Mouse (Mus musculus) midbrain, embryonic 16.5 days (tissue): Measurements from ENCODE around the gene Zfp106. TPM values are rescaled to one million over a fixed set of nuclear protein-coding genes. Genes with fewer than 3 reads are reported as not detected.

Experiments
- ATAC-seq: fragments of 200-750 bp; cut with Nextera tagmentation; 2 replicates; pipeline ENCODE4 v1.8.0; 2017; ENCODE audit warnings: moderate TSS enrichment
- H3K27ac ChIP-seq: fragments of 300-500 bp; sonication (generic); 2 replicates; pipeline ENCODE4 v1.5.1; 2014; ENCODE audit warnings: mild to moderate bottlenecking, low read length, mixed read lengths
- H3K27me3 ChIP-seq: fragments of 300-500 bp; sonication (generic); 2 replicates; pipeline ENCODE4 v1.6.1; 2014; ENCODE audit warnings: low read depth, low read length, mixed read lengths; ENCODE audit not compliant: control insufficient read depth, insufficient read depth
- H3K36me3 ChIP-seq: fragments of 300-500 bp; sonication (generic); 2 replicates; pipeline ENCODE4 v1.6.1; 2014; ENCODE audit warnings: mild to moderate bottlenecking, low read length, moderate library complexity, mixed read lengths; ENCODE audit not compliant: control insufficient read depth, insufficient read depth
- H3K4me1 ChIP-seq: fragments of 300-500 bp; sonication (generic); 2 replicates; pipeline ENCODE4 v1.6.1; 2014; ENCODE audit warnings: mild to moderate bottlenecking, low read length, mixed read lengths; ENCODE audit not compliant: control insufficient read depth, insufficient read depth
- H3K4me2 ChIP-seq: fragments of 300-500 bp; sonication (generic); 2 replicates; pipeline ENCODE4 v1.6.1; 2014; ENCODE audit warnings: mild to moderate bottlenecking, low read length, mixed read lengths
- H3K4me3 ChIP-seq: fragments of 300-500 bp; sonication (generic); 2 replicates; pipeline ENCODE4 v1.5.1; 2014; ENCODE audit warnings: low read depth, mild to moderate bottlenecking, low read length, moderate library complexity, mixed read lengths
- H3K9ac ChIP-seq: fragments of 300-500 bp; sonication (generic); 2 replicates; pipeline ENCODE4 v1.6.1; 2014; ENCODE audit warnings: low read depth, low read length, mixed read lengths
- H3K9me3 ChIP-seq: fragments of 300-500 bp; sonication (generic); replicated peaks from 2 replicates; pipeline ENCODE4 v1.6.1; 2014; ENCODE audit warnings: mild to moderate bottlenecking, low read length, mixed read lengths; ENCODE audit not compliant: control insufficient read depth, poor library complexity, severe bottlenecking
- WGBS: fragments of 180-500 bp; shearing (Covaris S2); extraction: QIAGEN DNeasy Blood & Tissue Kit; methylation state at CpG from one replicate; pipeline ENCODE4 v1.1.7; 2014; 5-methylcytosine and 5-hydroxymethylcytosine counted together
- polyA plus RNA-seq: library from polyadenylated mRNA; unstranded; fragments of >200 nt; fragmentation: Nextera tagmentation; extraction: Ambion mirVana; gene quantifications from 2 replicates; pipeline ENCODE4 v1.2.1, GENCODE M21; 2015

Zfp106 gene
- polyA plus RNA-seq, 1 experiment from 2014 or later: 33.7 TPM

DNA sequence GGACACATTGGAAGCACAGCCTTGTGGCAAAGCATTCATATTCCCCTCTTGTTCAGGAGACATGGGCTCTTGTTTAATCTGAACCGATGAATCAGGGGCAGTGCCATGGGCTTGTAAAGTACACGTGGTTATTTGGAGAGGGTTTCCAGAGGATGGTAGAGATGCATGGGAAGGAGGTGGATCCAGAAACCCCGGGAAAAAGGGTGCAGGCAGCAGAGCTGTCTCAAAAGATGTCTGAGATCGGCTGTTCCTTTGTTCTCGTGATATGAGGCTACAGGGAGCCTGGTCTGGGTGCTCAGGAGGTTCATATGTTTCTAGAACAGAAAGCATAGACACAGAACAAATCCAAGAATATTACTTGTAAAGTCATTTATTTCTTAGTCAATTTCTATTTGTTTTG is 36.9 kb downstream of the Zfp106 start:
- H3K9me3 ChIP-seq: no peaks in the 10 kb centered on the region
- H3K36me3 ChIP-seq: peaks cover 38% of the 10 kb centered on the region
- H3K4me3 ChIP-seq: no peak overlapping the region
- 89% methylated on average over 5 of the region's 5 CpGs for WGBS
- no peak overlapping the region for H3K9ac ChIP-seq
- no peaks in the 10 kb centered on the region for H3K4me1 ChIP-seq
- no peak overlapping the region for H3K4me2 ChIP-seq
- no peaks in the 10 kb centered on the region for H3K27me3 ChIP-seq
- ATAC-seq: no peak
- no peak overlapping the region for H3K27ac ChIP-seq

GRCm38 (mm10) chr2:120518547-120519210 is 45.0 kb downstream of the Zfp106 start:
- Histone ChIP-seq H3K27ac (no peak overlapping the region), H3K4me2 (no peak overlapping the region), H3K4me1 (no peaks in the 10 kb centered on the region), H3K4me3 (no peak overlapping the region), H3K9ac (no peak overlapping the region), H3K27me3 (no peaks in the 10 kb centered on the region), H3K9me3 (no peaks in the 10 kb centered on the region), H3K36me3 (peaks cover 54% of the 10 kb centered on the region)
- 93% methylated on average over 5 of the region's 5 CpGs for WGBS
- ATAC-seq: no peak

GRCm38 (mm10) chr2:120514181-120514580 is 49.5 kb downstream of the Zfp106 start:
- H3K27ac ChIP-seq: no peak overlapping the region
- H3K27me3 ChIP-seq: no peaks in the 10 kb centered on the region
- no peak for ATAC-seq
- H3K4me1 ChIP-seq: no peaks in the 10 kb centered on the region
- H3K4me2 ChIP-seq: no peak overlapping the region
- no peak overlapping the region for H3K4me3 ChIP-seq
- H3K36me3 ChIP-seq: peaks cover 56% of the 10 kb centered on the region
- H3K9me3 ChIP-seq: no peaks in the 10 kb centered on the region
- no peak overlapping the region for H3K9ac ChIP-seq
- WGBS: 95% methylated on average over 4 of the region's 4 CpGs

- H3K36me3 ChIP-seq: peaks cover 14% of the 10 kb centered on the region
- H3K9me3 ChIP-seq: no peaks in the 10 kb centered on the region
- H3K9ac ChIP-seq: no peak overlapping the region
- no peaks in the 10 kb centered on the region for H3K27me3 ChIP-seq
- H3K4me1 ChIP-seq: no peaks in the 10 kb centered on the region
- H3K27ac ChIP-seq: no peak overlapping the region
- no peak overlapping the region for H3K4me2 ChIP-seq
- no peak for ATAC-seq
- 79% methylated on average over 5 of the region's 5 CpGs for WGBS
- no peak overlapping the region for H3K4me3 ChIP-seq
These were observed 59.7 kb downstream of the Zfp106 start for GRCm38 (mm10) chr2:120503992-120504391.

DNA sequence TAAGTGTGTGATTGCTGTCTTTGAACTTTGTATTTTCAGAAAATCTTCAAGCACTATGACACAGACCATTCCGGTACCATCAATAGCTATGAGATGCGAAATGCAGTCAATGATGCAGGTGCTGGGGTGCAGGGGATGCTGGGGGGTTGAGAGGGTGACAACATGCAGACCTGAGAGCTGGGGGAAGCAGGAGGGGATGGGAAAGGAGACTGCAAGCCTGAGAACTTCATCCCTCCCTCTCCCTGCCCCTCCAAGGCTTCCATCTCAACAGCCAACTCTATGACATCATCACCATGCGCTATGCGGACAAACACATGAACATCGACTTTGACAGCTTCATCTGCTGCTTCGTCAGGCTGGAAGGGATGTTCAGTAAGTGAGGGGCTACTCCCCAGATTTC is 60.5 kb downstream of the Zfp106 start:
- 91% methylated on average over 6 of the region's 6 CpGs for WGBS
- H3K4me2 ChIP-seq: no peak overlapping the region
- H3K4me1 ChIP-seq: no peaks in the 10 kb centered on the region
- H3K9ac ChIP-seq: no peak overlapping the region
- no peak for ATAC-seq
- H3K36me3 ChIP-seq: peaks cover 13% of the 10 kb centered on the region; the same call in 1 of the 2 replicates
- no peak overlapping the region for H3K27ac ChIP-seq
- H3K27me3 ChIP-seq: no peaks in the 10 kb centered on the region
- no peak overlapping the region for H3K4me3 ChIP-seq
- H3K9me3 ChIP-seq: no peaks in the 10 kb centered on the region

GRCm38 (mm10) chr2:120502605-120502990 is 61.0 kb downstream of the Zfp106 start:
- 77% methylated on average over 3 of the region's 3 CpGs for WGBS
- H3K4me3 ChIP-seq: no peak overlapping the region

DNA sequence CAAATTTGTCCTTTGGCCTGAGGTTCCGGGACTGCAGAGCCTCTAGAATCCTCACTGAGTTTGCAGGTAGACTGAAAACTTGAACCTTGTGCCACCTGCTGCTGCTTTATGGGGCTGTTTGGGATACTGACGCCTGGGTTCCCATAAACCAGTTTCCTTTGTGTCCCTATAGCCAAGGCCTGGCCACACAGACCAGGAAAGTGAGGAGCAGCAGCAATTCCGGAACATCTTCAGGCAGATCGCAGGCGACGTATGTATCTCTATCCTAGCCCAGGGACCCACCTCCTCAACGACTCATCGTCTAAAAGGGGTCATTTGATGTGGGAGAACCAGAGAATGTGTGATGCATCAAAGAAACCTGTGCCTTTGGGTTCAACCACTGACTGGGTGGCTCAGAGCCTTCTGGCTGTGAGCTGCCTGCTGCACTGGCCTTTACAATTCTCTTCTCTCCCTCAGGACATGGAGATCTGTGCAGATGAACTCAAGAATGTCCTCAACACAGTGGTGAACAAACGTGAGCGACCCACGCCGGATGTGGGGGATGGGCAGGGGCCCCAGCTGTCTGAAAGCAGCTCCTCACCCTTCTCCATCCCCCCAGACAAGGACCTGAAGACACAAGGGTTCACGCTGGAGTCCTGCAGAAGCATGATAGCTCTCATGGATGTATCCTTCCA is 61.6 kb downstream of the Zfp106 start:
- peaks cover 11% of the 10 kb centered on the region; the same call in 1 of the 2 replicates for H3K36me3 ChIP-seq
- no peak overlapping the region for H3K9ac ChIP-seq
- no peak overlapping the region for H3K27ac ChIP-seq
- ATAC-seq: no peak
- H3K9me3 ChIP-seq: no peaks in the 10 kb centered on the region
- no peak overlapping the region for H3K4me3 ChIP-seq
- H3K4me2 ChIP-seq: no peak overlapping the region
- 71% methylated on average over 13 of the region's 13 CpGs for WGBS
- no peaks in the 10 kb centered on the region for H3K27me3 ChIP-seq
- H3K4me1 ChIP-seq: no peaks in the 10 kb centered on the region

More at GRCm38 (mm10) chr2:120502605-120502990, 61.0 kb downstream of the Zfp106 start:
- Histone ChIP-seq H3K27ac (no peak overlapping the region), H3K4me2 (no peak overlapping the region), H3K9me3 (no peaks in the 10 kb centered on the region), H3K9ac (no peak overlapping the region), H3K27me3 (no peaks in the 10 kb centered on the region), H3K36me3 (peaks cover 11% of the 10 kb centered on the region; the same call in 1 of the 2 replicates), H3K4me1 (no peaks in the 10 kb centered on the region)
- no peak for ATAC-seq

- 36% methylated on average over 17 of the region's 17 CpGs for WGBS
- H3K4me3 ChIP-seq: no peak overlapping the region
These were observed 62.3 kb downstream of the Zfp106 start for GRCm38 (mm10) chr2:120501136-120501918.

More at GRCm38 (mm10) chr2:120501136-120501918, 62.3 kb downstream of the Zfp106 start:
- ATAC-seq: no peak
- no peak overlapping the region for H3K27ac ChIP-seq
- H3K9ac ChIP-seq: no peak overlapping the region
- H3K9me3 ChIP-seq: no peaks in the 10 kb centered on the region
- H3K27me3 ChIP-seq: no peaks in the 10 kb centered on the region
- H3K4me2 ChIP-seq: no peak overlapping the region
- peaks cover 8% of the 10 kb centered on the region; the same call in 1 of the 2 replicates for H3K36me3 ChIP-seq
- no peaks in the 10 kb centered on the region for H3K4me1 ChIP-seq
